Mouse (Mus musculus) adrenal gland, adult 2 months (tissue): Measurements from ENCODE around the gene Tspan13. TPM values are rescaled to one million over a fixed set of nuclear protein-coding genes. Genes with fewer than 3 reads are reported as not detected.

ENCODE experiments used
- DNase-seq: peaks from one replicate; pipeline ENCODE4 v3.0.0; 2021
- polyA plus RNA-seq: library from polyadenylated mRNA; depleted of rRNA; stranded (reverse); fragments of >200 nt; gene quantifications from 2 replicates; pipeline ENCODE4 v1.2.3, GENCODE M21; 2012
- total RNA-seq, 2 experiments: library from RNA; stranded (reverse); gene quantifications; 2 replicates each; pipeline ENCODE4 v1.2.3; 2021

Gene Tspan13
- total and polyA plus RNA-seq, 3 experiments: 10.1 to 79.2 (median 15.5) TPM

DNA sequence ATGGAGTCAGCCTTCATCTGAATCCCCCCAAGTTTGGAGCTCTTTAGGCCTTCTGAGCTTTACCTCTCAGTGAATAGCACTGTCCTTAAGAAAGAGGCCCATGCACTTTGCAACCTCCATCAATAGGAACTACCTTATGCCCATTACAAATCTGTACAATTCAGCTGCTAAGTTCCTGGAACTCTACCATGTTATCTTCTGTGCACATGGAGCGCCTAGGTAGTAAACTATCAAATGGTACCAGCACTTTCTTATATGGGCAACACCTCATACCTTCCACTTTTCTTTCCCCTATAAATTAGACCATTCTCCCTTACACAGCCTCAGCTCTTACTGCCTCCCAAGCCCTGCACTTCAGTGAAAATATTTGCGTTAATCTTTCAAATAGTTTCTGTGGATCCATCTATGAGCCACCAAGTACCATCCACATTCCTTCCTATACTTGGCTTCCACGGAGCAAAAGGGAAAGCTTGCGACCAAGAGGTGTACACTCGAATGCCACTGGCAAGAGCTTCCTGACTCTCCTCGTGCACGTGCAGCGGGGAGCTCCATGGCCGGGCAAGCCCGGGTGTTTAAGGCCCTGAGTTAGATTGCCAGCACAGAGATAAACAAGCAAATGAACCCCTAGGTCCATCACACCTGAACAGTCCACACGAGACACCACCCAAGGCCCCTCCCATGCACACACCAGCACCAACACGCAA, 11.5 kb downstream of the Tspan13 start:
- no peak for DNase-seq

GRCm38 (mm10) chr12:36029687-36030086, 12.6 kb downstream of the Tspan13 start:
- DNase-seq: no peak

GRCm38 (mm10) chr12:36028968-36029645, 13.2 kb downstream of the Tspan13 start:
- DNase-seq: no peak

- no peak for DNase-seq
Observed at GRCm38 (mm10) chr12:36027171-36027570, 15.1 kb downstream of the Tspan13 start.

GRCm38 (mm10) chr12:36026126-36026525, 16.2 kb downstream of the Tspan13 start:
- DNase-seq: no peak

- DNase-seq: no peak
Observed at GRCm38 (mm10) chr12:36020710-36021109, 21.6 kb downstream of the Tspan13 start.

DNA sequence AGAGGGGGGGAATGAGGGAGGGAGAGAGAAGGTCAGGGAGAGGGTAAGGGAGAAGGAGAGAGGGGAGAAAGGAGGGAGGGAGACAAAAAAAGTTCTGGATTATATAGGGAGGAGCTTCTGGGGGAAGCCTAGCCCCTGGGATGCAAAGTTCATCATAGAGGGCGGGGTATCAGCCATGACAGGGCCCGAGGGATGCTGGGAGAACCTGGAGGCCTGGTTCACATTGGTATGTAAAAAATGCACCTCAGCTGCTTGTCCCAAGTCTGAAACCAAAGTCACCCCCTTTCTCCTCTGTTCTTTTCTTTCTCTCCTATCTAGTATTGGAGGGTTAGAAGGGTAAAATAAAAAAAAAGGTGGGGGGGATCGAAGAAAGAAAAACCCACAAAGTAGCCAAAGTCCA, 22.2 kb downstream of the Tspan13 start:
- DNase-seq: no peak

DNA sequence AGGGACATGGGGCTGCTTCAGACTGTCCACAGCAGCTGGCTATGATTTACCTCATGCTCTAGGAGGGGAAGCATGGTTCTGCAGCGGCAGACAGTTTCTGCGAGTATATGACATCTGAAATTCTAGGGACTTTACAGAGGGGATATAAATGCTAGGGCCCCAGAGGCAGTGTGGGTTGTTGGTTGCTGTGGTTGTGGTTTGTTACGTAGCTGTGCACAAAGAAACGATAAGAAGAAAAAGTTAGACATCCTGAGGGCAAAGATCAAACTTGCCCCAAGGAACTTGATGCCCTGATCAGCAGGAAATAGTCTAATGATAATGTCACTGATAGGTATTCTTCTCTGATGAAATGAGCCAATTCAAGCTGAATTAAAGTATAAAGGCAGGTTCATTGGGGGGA, 22.7 kb downstream of the Tspan13 start:
- DNase-seq: no peak

GRCm38 (mm10) chr12:36017791-36018190, 24.5 kb downstream of the Tspan13 start:
- DNase-seq: no peak

GRCm38 (mm10) chr12:36013216-36013910, 28.9 kb downstream of the Tspan13 start:
- DNase-seq: no peak

GRCm38 (mm10) chr12:36008364-36009047, 33.8 kb downstream of the Tspan13 start:
- DNase-seq: no peak

DNA sequence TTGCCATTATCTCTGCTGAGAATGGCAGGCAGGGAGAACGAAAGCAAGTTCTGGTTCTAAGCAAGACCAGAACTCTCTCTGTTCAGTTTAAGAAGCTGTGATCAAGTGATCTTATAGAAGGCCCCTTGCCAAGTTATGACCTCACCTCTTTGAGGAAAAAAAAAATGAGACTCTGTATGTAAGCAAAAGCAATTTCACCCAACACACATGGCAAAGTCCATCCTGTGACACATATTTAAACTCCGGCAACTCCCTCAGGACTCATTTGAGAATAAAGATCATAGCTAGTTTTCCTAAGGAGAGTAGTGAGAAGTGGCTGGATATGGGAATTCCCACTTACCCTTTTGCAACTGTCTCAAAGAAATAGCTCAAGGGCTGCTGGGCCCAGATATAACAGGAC, 34.7 kb downstream of the Tspan13 start:
- DNase-seq: no peak

DNA sequence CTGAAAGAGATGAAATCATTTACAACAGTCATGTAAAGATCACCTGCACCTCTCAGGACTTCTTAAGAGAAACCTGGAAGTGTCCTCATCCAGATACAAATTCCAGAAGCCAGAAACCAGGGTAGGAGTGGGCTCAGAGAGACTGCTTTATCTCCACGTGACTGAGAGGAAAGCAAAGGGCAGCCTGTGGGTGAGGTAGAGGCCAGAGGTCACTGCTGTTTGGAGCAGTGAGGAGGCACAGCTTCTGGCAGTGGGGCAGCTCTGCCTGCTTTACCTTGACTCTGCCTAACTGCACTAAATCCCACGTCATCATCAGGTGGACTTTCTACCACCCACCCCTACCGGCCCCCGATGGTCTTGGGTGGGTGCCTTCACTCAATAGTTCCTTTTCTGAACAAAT, 37.6 kb downstream of the Tspan13 start:
- DNase-seq: no peak

DNA sequence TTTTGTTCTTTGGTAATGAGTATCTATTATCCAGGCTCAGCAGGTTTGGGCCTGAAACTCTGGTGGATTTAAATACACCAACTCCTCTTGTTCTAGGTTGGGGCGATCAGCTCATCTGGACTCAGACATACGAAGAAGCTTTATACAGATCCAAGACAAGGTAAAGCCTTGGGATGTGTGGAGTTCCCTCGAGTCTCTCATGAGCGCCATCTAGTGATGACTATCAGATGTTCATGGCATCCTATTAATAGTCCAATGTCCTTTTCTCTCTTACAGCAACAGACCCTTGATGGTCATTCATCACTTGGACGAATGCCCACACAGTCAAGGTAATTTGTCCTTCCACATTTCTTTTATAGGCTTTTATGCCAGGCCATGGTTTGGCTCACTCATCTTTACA, 46.5 kb downstream of the Tspan13 start:
- DNase-seq: peak; percentile 15

- no peak for DNase-seq
Observed at GRCm38 (mm10) chr12:35994098-35994497, 48.2 kb downstream of the Tspan13 start.

GRCm38 (mm10) chr12:35993583-35993982, 48.7 kb downstream of the Tspan13 start:
- DNase-seq: no peak

GRCm38 (mm10) chr12:35992711-35993110, 49.6 kb downstream of the Tspan13 start, which contains the start of gene Agr2:
TSS of gene Agr2 (plus strand) at chr12:35992907.
- no peak for DNase-seq

GRCm38 (mm10) chr12:35984743-35985142, 57.6 kb downstream of the Tspan13 start:
- DNase-seq: no peak

- DNase-seq: no peak
Observed at GRCm38 (mm10) chr12:35983472-35983871, 58.8 kb downstream of the Tspan13 start.

DNA sequence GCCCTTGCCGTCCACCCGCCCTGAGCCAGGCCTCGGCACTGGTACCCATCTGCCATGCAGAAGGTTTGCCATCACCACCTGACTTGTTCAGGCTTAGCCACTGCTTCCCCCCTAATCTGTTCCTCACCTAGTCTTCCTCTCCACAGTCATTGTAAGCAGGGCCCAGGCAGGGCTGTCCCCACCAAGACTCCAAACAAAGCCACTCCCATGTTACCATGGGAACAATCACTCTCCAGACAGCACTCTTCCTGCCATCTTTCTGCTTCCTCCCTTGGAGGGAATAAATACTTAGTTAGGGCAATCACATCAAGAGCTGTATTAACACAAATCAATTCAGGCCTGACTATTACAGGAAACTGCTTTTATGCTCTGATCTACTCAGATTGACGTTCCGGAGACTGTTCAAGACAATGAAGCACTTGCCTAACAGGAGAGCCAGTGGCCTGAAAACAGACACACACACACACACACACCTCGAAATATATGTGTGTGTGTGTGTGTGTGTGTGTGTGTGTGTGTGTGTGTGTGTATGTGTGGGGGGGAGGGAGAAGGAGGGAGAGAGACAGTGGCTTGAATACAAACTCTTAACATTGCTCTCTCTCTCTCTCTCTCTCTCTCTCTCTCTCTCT, 60.5 kb downstream of the Tspan13 start:
- no peak for DNase-seq

DNA sequence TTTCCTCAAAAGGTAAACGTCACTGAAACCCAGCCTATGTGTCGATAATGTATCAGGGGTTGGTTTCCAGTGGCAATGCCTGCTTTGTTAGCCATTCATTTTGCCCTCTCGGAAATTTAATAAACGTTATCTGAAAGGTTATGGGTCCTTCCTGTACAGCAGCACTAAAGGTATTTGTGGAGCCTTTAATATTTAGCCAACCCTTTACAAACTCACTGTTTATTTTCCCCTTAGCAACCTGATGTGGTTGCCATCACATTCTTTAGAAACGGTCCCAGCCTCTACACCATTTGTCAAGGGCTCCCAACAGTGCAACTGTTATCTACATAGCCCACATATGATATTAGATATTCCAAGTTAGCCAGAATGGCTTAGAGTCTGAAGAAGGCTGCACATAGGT, 62.7 kb downstream of the Tspan13 start:
- no peak for DNase-seq

- no peak for DNase-seq
Observed at GRCm38 (mm10) chr12:35977633-35978246, 64.6 kb downstream of the Tspan13 start.
